Mouse (Mus musculus): Measurements from ENCODE around the gene Ugt1a10. TPM values are rescaled to one million over a fixed set of nuclear protein-coding genes. Genes with fewer than 3 reads are reported as not detected.
A peak's percentile ranks its signal among the peaks of the same experiment; 100 is the strongest.
"Not testable (repeated sequence)": the region's sequence is repeated elsewhere in the genome, so short reads cannot be mapped to it uniquely, and the experiment has no call there.

Ugt1a10 gene
- total RNA-seq (2014; fragmentation: Nextera tagmentation) = not detected in 2 replicates
- total RNA-seq (2017) = not detected in 2 replicates

DNA sequence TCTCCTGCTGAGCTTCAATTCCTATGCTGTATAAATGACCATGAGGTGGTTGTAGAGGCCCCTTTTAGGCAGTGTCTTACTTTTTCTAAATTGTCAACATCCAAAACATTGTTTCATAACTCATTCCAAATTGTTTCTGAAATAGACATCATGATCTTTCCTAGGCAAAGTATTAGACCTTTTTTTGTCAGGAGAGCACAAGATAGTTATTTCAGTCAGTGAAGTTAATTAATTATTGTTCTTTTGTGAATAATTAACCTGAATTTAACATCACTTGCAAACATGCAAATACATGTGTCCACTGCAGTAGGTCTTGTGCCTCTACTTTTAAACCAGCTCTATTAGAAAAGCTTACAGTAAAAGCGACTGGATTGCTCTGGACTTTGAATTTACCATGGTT is at the start of gene Ugt1a10:
Ugt1a10 (plus strand) TSS at position 301 of the 400 bp plus-strand sequence.
- no peak for ATAC-seq (replicated peaks; ENCODE audit: poor library complexity, severe bottlenecking)

DNA sequence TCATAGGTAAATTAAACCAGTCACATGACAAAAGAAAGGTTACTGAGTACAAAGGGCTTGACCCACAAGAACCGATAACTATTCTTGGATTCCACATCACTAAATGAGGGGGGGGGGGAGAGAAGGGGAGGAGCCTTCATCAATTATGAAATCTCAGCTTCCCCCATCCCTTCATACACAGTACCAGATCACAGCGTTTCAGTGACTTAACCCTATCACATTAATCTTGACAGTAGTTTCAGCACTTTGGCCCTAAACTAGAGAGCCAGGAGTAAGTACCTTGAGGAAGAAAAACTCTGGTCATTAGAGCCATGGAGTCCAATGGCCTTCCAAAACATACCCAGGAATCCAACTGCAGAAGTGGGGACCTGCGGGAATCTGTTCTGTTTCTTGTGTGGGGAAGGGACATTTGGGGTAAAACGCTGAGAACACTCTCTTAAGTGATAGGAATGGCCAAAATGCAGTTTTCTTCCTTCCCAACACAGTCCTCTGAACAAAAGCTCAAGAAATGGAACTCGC is 47.4 kb upstream of the Ugt1a10 start:
- no peak for ATAC-seq (replicated peaks; ENCODE audit: poor library complexity, severe bottlenecking)

DNA sequence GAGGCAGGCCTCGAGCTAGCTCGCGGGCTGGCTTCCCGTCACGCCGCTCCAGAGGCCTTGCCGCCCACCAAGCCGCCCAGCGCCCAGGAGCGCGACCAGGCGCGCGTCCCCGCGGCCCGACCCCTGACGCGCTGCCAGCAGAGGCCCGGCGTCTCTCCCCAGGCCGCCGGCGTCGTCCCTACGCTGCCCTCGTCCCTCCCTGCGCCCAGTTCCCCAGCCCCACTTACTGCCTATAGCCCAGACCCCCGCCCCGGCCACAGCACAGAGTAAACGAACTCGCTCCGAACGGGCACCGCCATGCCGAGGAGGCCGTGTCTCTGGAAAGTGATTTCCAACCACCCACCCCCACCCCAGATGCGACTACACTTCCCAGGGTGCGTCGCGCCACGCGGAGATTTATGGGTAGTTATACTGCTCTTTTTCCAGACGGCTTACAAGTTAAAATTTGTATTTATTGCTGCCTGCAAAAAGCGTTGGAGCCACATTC is 46.9 kb upstream of the Ugt1a10 start, which contains the start of gene Usp40:
Usp40 (minus strand) TSS at position 341 of the 487 bp plus-strand sequence.
- ATAC-seq (replicated peaks; ENCODE audit: poor library complexity, severe bottlenecking) = peak; percentile 86

DNA sequence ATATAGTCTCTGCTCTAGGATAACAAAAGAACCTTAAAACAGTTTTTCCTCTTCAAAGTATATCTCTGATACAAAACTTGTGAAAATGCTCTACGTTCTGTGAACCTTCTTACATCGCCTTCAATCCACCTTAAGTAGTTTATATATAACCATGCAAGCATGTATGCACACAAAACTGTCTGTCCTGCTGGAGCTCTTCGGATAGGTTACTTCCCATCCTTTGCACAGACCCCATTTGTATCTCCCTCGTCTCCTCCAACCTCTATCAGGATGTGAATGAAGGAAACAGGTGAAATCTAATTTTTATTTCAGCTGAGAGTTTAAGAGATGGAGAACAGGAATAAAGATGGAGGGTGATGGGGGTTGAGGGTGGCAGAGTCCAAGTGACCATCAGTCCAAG is 46.5 kb upstream of the Ugt1a10 start:
- no peak for ATAC-seq (replicated peaks; ENCODE audit: poor library complexity, severe bottlenecking)

DNA sequence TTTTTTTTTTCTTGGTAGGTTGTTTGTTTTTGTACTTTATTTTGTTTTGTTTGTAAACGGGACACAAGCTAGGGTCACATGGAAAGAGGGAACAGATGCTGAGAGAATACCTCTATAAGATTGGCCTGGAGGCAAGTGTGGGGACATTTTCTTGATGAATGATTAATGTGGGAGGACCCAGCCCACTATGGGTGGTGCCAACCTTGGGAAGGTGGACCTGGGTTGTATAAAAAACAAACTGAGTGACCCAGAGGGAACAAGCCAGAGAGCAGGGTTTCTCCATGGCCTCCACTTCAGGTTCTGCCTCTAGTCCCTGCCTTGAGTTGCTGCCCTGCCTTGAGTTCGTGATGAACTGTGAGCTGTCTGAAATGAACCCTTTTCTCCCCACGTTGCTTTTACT is 45.7 kb upstream of the Ugt1a10 start:
- ATAC-seq (replicated peaks; ENCODE audit: poor library complexity, severe bottlenecking) = no peak

DNA sequence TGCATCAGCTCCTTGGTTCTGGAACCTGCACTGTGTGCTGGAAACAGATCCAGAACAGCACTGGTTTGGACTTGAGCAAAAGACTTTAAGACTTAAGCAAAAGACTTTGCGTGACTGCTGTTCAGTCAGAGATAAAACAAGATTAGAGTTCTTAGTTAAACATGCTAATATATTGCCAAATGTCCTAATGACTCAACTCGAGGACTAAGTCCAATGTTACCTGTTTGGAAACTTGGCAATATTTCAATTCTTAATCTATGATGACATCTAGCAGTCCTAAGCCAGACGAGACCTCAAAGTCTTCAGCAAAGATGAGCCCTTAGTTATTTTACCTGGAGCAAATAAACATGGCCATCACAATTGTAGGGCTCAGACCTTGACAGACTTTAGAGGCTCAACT is 41.5 kb upstream of the Ugt1a10 start:
- no peak for ATAC-seq (replicated peaks; ENCODE audit: poor library complexity, severe bottlenecking)

DNA sequence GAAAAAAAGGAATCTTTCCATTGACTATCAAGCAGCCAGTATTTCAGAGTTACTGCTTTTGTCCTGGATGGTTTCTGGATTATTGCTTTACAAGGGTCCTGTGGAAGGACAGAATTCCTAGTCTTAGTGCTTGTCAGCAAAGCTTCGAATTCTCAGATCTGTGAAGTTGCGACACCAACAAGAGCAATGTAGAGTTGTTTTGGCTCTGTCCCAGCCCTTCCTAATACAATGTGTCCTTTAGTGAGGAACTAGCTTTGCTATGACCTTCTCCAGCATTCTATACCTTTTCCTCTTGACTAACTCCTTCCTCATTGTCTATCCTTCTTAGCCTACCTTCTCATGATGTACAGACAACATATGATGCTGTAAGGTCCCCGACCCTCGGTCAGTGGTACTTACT is 41.0 kb upstream of the Ugt1a10 start:
- no peak for ATAC-seq (replicated peaks; ENCODE audit: poor library complexity, severe bottlenecking)

DNA sequence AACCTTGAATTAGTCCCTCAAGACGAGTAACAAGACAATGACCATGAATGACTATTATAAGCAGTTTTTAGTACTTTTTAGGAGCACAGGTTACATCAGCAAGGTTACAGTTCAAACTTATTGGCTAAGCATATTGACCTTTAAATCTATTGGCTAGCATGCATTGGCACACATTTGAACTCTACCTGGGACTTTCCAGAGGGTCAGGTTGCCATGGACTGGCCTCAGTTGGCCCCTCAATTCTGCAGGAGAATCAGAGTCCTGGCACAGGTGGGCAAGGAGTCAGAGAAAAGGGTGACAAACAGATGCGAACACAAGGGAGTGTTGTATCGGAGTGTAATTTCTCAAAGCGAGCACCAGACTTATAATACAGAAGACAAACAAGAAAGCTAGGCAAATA is 40.5 kb upstream of the Ugt1a10 start:
- no peak for ATAC-seq (replicated peaks; ENCODE audit: poor library complexity, severe bottlenecking)

DNA sequence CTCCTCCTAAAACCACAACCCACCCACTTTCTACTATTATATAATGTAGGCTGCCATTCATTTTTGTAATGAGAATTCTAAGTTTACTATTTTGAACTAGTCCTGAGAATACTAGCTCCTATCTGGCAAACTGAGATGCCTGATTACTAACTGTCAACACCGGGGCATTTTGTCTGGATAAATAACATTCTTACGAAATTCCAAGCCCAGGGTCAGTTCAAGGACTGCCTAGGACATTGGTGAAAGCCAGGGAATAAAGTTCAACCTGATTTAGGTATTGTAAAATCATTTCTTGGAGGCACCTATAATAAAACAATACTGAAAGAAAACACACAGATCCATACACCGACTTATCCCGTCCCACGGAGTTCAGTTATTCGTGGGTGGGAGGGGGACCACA is 39.8 kb upstream of the Ugt1a10 start:
- ATAC-seq (replicated peaks; ENCODE audit: poor library complexity, severe bottlenecking) = no peak

DNA sequence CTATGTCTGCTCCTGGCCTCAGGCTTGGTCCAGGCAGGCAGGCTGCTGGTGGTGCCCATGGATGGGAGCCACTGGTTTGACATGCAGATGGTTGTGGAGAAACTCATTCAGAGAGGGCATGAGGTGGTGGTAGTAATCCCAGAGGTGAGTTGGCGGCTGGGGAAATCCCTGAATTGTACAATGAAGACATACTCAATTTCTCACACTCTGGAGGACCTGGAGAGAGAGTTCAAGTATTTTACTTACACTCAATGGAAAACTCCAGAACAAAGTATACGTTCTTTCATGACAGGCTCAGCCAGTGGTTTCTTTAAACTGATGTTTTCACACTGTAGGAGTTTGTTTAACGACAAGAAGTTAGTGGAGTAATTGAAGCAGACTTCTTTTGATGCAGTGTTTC is 29.9 kb upstream of the Ugt1a10 start:
- ATAC-seq (replicated peaks; ENCODE audit: poor library complexity, severe bottlenecking) = not testable (repeated sequence)

DNA sequence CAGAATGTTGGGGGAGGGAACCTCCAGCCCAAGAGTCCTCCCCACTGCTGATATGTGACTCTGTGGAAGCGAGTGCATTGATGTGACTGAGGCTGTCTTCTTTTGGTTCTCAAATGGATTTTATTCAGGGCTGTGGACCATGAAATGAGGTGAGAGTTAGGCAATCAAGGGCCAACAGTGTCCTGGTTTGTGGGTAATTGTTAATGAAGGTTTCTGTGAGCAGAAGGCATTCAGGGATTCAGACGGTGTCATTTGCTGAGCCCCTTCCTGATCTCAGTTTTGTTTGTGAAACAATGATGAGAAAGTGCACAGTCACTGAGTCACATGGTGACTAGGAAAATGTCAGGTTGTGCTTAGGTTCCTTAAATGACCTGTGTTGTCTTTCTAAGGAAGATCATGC is 12.1 kb upstream of the Ugt1a10 start:
- peak; percentile 69 for ATAC-seq (replicated peaks; ENCODE audit: poor library complexity, severe bottlenecking)

DNA sequence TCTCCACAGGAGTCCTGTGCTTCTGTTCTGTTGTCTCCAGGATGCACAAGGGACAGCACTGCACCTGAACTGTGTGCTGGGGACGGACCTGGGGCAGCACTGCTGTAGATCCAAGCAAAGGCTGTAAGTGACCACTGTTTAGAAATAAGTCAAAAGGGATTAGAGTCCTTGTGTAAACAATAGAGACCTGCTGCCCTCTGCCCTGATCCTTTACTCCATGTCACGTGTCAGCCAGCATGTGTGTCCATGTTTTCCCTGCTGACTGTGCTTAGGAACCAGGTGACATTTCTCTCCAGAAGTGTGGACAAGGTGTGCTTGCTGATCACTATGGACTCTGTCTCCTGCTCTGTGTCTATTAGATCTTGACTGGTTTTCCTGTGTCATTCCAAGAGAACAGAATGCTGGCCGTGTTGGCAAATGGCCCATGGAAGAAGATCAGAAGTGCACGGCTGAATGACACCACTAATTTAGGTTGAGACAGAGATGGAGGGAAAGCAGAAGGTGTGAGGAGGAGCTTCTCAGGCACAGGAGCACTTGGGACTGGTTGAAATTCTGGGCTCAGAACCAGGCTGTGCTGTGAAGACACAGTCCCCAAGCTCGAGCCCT is 10.3 kb upstream of the Ugt1a10 start:
- not testable (repeated sequence) for ATAC-seq (replicated peaks; ENCODE audit: poor library complexity, severe bottlenecking)

DNA sequence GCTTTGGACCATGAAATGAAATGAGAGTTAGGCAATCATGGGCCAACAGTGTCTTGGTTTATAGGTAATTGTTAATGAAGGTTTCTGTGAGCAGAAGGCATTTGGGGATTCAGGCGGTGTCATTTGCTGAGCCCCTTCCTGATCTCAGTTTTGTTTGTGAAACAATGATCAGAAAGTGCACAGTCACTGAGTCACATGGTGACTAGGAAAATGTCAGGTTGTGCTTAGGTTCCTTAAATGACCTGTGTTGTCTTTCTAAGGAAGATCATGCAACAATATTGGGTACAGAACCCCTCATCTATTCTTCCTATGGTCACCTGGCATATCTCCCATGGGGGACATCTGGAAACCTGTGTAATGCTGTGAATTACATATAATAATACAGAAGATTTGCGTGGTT is 7.8 kb upstream of the Ugt1a10 start:
- peak; percentile 58 for ATAC-seq (replicated peaks; ENCODE audit: poor library complexity, severe bottlenecking)

DNA sequence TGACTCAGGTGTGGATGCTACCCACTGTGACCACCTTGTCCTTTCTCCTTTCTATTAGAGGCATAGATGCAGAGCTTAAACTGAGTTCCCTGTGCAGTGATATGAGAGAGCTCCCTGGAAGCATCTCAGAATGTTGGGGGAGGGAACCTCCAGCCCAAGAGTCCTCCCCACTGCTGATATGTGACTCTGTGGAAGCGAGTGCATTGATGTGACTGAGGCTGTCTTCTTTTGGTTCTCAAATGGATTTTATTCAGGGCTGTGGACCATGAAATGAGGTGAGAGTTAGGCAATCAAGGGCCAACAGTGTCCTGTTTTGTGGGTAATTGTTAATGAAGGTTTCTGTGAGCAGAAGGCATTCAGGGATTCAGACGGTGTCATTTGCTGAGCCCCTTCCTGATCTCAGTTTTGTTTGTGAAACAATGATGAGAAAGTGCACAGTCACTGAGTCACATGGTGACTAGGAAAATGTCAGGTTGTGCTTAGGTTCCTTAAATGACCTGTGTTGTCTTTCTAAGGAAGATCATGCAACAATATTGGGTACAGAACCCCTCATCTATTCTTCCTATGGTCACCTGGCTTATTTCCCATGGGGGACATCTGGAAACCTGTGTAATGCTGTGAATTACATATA is 11.4 kb downstream of the Ugt1a10 start:
- ATAC-seq (replicated peaks; ENCODE audit: poor library complexity, severe bottlenecking) = peak; percentile 90

DNA sequence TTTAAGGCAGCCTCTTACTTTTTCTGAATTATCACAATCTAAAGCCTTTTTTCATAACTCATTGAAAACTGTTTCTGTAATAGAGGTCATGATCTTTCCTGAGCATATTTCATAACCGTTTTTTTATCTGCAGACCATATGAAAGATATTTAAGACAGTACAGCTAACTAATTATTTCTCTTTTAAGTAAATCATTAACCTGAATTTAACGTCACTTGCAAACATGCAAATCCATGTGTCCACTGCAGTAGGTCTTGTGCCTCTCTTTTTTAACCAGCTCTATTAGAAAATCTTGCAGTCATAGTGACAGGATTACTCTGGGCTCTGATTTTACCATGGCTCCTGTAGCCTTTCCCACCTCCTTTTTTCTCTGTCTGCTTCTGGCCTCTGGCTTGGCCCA is 15.3 kb downstream of the Ugt1a10 start, which contains the start of gene Ugt1a9:
Ugt1a9 (plus strand) TSS at position 306 of the 400 bp plus-strand sequence.
- ATAC-seq (replicated peaks; ENCODE audit: poor library complexity, severe bottlenecking) = no peak

DNA sequence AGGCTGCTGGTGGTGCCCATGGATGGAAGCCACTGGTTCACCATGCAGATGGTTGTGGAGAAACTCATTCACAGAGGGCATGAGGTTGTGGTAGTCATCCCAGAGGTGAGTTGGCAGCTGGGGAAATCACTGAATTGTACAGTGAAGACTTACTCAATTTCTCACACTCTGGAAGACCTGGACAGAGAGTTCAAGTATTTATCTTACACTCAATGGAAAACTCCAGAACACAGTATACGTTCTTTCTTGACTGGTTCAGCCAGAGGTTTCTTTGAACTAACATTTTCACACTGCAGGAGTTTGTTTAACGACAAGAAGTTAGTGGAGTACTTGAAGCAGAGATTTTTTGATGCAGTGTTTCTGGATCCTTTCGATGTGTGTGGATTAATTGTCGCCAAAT is 15.7 kb downstream of the Ugt1a10 start:
- no peak for ATAC-seq (replicated peaks; ENCODE audit: poor library complexity, severe bottlenecking)

DNA sequence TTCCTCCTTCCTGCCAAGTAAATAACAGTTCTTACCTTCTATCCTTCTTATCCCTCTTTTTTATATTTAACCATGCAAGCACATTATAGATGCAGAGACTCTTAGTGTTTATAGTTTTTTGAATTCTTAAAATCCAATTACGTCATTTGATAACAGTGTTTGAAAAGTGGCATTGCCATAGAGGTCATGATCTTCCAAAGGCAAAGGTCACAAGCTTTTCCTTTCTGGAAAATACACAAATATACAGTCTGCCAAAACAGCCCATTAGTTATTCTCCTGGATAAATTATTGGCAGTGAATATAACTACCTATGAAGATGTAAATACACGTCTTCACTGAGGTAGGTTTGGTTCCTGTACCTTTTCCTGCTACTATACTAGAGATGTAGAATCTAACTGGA is 19.3 kb downstream of the Ugt1a10 start:
- ATAC-seq (replicated peaks; ENCODE audit: poor library complexity, severe bottlenecking) = no peak

DNA sequence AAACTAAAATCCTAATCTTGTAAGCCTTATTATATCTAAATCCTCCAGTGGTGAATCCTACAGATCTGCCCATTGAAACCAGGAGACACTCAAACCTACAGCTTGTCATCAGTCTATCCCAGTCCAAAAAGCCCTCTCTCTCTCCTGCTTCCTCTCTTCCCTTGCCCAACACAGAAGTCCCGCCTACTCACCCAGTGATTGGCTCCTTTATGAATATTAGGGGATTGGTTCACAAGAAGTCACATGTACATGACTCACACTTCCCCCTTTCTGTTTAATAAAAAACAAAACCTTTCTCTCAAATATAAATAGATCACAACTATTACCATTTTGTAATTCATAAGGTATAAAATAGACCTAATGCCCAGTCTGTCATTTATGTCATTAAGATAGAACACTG is 21.9 kb downstream of the Ugt1a10 start:
- peak; percentile 44 for ATAC-seq (replicated peaks; ENCODE audit: poor library complexity, severe bottlenecking)

DNA sequence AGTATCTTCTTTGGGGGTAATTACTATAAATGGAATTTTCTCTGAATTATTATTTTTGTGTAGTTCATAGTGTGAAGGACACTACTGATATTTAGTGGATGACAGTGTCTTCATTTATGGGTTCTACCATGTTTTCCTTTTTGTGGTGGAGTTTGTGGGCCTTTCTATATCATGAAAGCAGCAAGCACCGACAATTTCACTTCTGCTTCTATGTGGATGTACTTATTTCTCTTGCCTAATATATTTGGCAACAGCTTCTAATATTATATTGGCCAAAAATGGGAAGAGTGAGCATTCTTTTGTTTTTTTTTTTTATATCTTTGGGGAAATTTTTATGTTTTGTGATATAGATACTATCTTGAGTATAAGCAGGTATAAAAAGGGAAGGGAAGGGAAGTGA is 26.5 kb downstream of the Ugt1a10 start:
- peak; percentile 94 for ATAC-seq (replicated peaks; ENCODE audit: poor library complexity, severe bottlenecking)

DNA sequence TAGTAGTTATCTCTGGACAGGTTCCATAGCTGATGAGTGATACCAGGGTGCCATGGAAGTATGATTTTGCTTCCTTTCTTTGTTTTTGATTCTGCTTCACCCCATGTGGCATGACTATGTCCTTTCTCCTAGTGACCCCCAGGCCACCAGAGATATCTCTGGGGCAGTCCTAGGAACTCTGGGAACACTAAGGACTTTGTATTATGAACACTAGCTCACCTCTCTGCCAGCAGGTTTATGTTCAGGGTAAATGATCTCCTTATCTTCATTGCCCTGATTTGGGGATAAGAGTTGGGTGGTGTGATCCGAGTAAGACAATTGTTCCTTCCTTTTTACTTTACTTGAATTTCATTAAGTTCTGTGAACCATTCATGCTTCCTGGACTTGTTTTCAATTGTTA is 30.9 kb downstream of the Ugt1a10 start:
- ATAC-seq (replicated peaks; ENCODE audit: poor library complexity, severe bottlenecking) = no peak

DNA sequence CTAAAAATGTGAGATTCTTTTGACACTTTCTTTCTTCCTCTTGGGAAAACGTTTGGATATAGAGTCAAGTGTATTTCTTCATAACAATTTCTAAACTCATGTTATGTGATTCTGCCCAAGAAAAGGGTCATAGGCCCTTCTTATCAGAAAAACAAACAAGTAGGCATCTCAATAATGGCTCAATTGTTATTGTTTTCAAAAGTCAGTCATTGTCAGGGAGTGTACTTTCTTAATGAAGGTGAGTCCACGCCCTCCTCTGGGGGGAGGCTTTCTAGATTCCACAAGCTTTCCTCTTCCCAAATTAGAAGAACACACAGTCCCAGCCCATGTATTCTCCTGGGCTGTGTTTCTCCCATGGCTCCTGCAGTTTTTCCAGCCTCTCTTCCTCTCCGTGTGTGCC is 32.3 kb downstream of the Ugt1a10 start, which contains the start of gene Ugt1a8:
Ugt1a8 (plus strand) TSS at position 301 of the 400 bp plus-strand sequence.
- ATAC-seq (replicated peaks; ENCODE audit: poor library complexity, severe bottlenecking) = no peak

DNA sequence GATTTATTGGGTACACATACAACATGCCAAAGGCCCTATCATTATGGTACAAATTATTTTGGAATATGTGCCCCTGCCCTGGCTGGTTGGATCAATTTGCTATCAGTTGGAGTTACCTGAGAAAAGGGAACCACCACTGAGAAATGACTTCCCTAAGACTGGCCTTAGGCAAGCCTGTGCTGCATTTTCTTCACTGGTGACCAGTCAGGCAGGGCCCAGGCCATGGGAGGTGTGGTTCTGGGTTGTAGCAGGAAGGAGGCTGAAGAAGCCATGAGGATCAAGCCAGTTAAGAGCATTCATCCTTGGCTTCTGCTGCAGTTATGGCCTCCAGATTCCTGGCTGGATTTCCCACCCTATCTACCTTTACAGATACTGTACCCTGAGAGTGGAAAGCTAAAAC is 37.2 kb downstream of the Ugt1a10 start:
- ATAC-seq (replicated peaks; ENCODE audit: poor library complexity, severe bottlenecking) = peak; percentile 45
